Mouse (Mus musculus) ES-CJ7 (cell line): Measurements from ENCODE around the gene Ldlrad2.

ENCODE experiments used
- DNase-seq: peaks from one replicate; pipeline ENCODE4 v3.0.0; 2011; ENCODE audit warnings: low read depth, low spot score

The Ldlrad2 gene

GRCm38 (mm10) chr4:137553466-137553865, 20.9 kb downstream of the Ldlrad2 start:
- no peak for DNase-seq

DNA sequence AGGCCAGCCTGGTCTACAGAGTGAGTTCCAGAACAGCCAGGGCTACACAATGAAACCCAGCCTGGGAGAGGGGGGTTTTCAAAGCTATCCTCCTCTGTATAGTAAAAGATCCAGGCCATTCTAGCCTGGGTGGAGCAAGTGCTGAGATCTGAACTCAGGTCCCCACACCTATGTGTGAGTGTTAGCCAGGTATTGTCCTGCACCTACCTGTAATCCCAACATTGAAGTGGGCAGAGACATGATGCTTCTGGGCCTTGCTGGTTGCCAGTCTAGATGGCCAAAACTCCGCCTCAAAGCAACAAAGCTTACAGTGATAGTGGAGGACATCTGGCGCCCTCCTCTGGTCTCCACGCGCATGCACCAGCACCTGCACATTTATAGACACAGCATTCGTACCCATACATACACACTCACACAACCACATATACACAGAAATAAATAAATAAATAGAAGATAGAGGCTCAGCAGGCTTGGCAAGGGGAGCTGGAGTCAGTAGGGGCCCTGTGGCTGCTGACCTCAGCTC, 28.3 kb downstream of the Ldlrad2 start:
- DNase-seq: peak; percentile 67

DNA sequence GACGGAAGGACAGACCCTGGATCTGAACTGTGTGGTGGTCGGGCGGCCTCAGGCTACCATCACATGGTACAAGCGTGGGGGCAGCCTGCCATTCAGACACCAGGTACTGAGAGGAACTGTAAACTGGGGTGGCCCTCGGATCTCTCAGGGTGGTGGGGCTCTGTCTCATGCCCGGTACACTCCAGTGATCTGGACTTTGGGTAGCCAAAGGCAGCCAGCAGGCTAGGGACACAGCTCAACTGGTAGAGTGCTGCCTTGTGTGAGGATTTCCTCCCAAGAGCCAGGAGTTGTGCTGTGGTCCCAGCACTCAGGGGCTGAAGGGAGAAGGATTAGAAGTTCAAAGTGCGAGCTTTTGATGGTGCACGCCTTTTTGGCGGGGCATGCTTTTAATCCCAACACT, 28.8 kb downstream of the Ldlrad2 start:
- DNase-seq: no peak

GRCm38 (mm10) chr4:137542968-137543367, 31.4 kb downstream of the Ldlrad2 start:
- no peak for DNase-seq

DNA sequence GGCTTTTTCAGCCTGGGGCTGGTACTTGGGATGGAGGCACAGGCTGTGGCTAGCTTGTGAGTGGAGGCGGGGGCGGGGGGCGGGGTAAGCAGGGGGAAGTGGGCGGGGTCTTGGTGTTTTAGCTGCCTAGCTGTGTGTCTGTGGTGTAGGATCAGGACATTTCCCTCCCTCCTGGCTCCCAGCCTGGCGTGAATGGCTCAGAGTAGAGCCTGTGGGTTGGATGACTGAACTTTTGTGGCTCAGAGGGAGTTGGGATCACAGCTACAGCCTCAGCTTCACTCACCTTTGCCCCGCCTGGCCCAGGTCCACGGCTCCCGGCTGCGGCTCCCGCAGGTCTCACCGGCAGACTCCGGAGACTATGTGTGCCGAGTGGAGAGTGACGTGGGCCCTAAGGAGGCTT, 34.0 kb downstream of the Ldlrad2 start:
- peak; percentile 38 for DNase-seq

DNA sequence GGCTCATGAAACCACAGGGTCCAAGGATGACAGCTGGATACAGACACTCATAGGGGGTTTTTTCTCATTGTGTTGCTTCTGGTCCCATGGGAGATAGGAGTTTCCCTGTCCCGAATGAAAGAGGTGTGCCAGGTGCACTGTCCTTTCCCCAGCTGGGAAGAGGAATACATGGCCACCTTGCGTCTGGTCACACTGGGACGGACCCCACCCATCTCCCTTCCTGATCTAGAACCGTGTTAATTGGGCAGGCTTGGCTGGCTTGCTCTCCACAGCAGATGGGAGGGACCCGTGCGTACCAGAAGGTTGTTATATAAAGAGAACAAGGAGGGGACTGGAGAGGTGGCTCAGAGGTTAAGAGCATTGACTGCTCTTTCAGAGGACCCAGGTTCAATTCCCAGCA, 46.5 kb downstream of the Ldlrad2 start:
- no peak for DNase-seq

- DNase-seq: no peak
Observed at GRCm38 (mm10) chr4:137527368-137527767, 47.0 kb downstream of the Ldlrad2 start.

- DNase-seq: no peak
Observed at GRCm38 (mm10) chr4:137525426-137525825, 48.9 kb downstream of the Ldlrad2 start.
